Mouse (Mus musculus) liver, embryonic 12.5 days (tissue): ENCODE measurements around the gene Snrnp48. TPM values are rescaled to one million over a fixed set of nuclear protein-coding genes. Genes with fewer than 3 reads are reported as not detected.

Source experiments
- ATAC-seq: fragments of 200-750 bp; cut with Nextera tagmentation; 2 replicates; pipeline ENCODE4 v1.8.0; 2017; ENCODE audit warnings: moderate number of reproducible peaks, mild to moderate bottlenecking, moderate library complexity
- H3K27ac ChIP-seq: fragments of 300-500 bp; sonication (generic); 2 replicates; pipeline ENCODE4 v1.5.1; 2016; ENCODE audit warnings: mild to moderate bottlenecking
- H3K27me3 ChIP-seq: fragments of 300-500 bp; sonication (generic); replicated peaks from 2 replicates; pipeline ENCODE4 v1.6.1; 2016; ENCODE audit warnings: mild to moderate bottlenecking, moderate library complexity
- H3K36me3 ChIP-seq: fragments of 300-500 bp; sonication (generic); 2 replicates; pipeline ENCODE4 v1.6.1; 2016; ENCODE audit warnings: mild to moderate bottlenecking, moderate library complexity
- H3K4me1 ChIP-seq: fragments of 300-500 bp; sonication (generic); 2 replicates; pipeline ENCODE4 v1.6.1; 2016
- H3K4me2 ChIP-seq: fragments of 300-500 bp; sonication (generic); 2 replicates; pipeline ENCODE4 v1.6.1; 2016; ENCODE audit warnings: mild to moderate bottlenecking, moderate library complexity
- H3K4me3 ChIP-seq: fragments of 300-500 bp; sonication (generic); 2 replicates; pipeline ENCODE4 v1.5.1; 2016; ENCODE audit warnings: mild to moderate bottlenecking, moderate library complexity
- H3K9ac ChIP-seq: fragments of 300-500 bp; sonication (generic); 2 replicates; pipeline ENCODE4 v1.6.1; 2016; ENCODE audit warnings: mild to moderate bottlenecking, moderate library complexity
- H3K9me3 ChIP-seq: fragments of 300-500 bp; sonication (generic); replicated peaks from 2 replicates; pipeline ENCODE4 v1.6.1; 2016; ENCODE audit warnings: mild to moderate bottlenecking, moderate library complexity
- WGBS: fragments of 180-500 bp; shearing (Covaris S2); methylation state at CpG from one replicate; pipeline ENCODE4 v1.1.7; 2016; ENCODE audit not compliant: insufficient replicate concordance; 5-methylcytosine and 5-hydroxymethylcytosine counted together
- polyA plus RNA-seq: library from polyadenylated mRNA; unstranded; fragments of >200 nt; fragmentation: Nextera tagmentation; extraction: Ambion mirVana; gene quantifications from 2 replicates; pipeline ENCODE4 v1.2.1, GENCODE M21; 2016

The Snrnp48 gene
- polyA plus RNA-seq, 1 experiment from 2014 or later: 19.3 TPM

DNA sequence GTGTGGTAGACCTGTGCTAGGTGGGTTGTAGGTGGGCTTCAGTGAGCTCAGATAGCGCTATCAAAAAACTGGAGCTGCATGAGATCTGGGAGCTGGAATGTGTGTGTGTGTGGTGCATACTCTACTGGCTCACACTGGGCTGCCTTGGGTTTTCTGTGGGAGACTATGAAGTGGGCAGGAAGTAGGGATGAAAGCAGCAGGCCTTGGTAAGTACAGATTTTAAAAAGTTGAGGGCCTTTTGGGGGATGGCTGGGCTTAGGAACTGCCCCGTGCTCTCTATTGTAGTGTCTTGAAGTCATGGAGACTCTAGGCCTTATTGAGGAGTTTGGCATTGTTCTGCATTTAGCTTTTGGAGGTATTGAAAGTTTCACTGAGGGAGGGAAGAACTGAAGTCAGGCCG is 13.9 kb downstream of the Snrnp48 start:
- no peaks in the 10 kb centered on the region for H3K27me3 ChIP-seq
- no peaks in the 10 kb centered on the region for H3K4me1 ChIP-seq
- peaks cover 92% of the 10 kb centered on the region for H3K36me3 ChIP-seq

DNA sequence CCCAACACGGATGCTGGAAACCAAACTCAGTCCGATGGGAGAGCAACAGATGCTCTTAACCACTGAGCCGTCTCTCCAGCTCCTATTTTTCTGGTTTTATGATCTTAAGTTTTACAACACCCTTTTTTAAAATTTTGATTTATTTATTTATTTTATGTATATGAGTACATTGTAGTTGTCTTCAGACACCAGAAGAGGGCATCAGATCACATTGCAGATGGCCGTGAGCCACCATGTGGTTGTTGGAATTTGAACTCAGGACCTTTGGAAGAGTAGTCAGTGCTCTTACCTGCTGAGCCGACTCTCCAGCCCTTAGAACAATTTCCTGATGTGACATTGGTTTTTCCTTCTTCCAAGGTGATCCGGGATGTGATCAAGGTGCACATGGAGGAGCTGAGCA is 15.6 kb downstream of the Snrnp48 start:
- Histone ChIP-seq H3K36me3 (peaks cover 96% of the 10 kb centered on the region), H3K27me3 (no peaks in the 10 kb centered on the region), H3K9ac (no peak overlapping the region), H3K4me3 (no peak overlapping the region), H3K27ac (no peak overlapping the region), H3K4me1 (no peaks in the 10 kb centered on the region), H3K9me3 (no peaks in the 10 kb centered on the region), H3K4me2 (no peak overlapping the region)
- 87% methylated on average over 6 of the region's 6 CpGs for WGBS
- ATAC-seq: no peak

More for the DNA sequence above, 13.9 kb downstream of the Snrnp48 start:
- H3K4me3 ChIP-seq: no peak overlapping the region
- H3K4me2 ChIP-seq: no peak overlapping the region
- no peak overlapping the region for H3K27ac ChIP-seq
- no peaks in the 10 kb centered on the region for H3K9me3 ChIP-seq
- WGBS: 91% methylated on average over 3 of the region's 3 CpGs
- H3K9ac ChIP-seq: no peak overlapping the region
- no peak for ATAC-seq

DNA sequence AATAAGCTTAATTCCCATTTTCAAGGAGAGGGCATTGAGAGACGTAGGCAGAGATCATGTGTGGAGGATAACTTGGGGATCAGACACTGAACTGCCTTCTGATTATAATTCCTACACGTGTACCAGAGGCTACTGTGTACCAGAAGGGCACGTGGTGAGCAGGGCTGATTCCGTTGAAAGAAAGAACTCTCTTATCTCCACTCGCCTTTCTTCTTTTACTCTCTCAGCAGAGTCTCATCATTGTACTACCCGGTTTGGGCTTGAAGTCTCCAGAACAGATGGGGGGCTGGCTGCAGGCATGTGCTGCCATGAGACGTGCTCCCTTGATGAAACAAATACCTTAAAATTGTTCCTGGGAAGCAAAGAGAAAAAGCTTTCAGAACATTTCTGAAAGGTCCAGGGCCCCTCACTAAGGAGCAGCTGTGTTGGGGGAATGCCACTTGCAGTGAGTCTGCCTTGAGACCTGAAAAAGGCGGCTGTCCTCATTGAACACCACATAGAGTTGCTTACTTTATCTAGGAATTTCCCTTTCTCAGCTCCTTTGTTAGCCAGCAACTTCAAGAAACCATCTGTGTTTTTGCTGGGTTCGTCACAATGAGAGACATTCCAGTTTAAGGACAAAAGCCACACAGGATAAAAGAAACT is 25.6 kb downstream of the Snrnp48 start:
- Histone ChIP-seq H3K9ac (no peak overlapping the region), H3K27me3 (no peaks in the 10 kb centered on the region), H3K36me3 (peaks cover 36% of the 10 kb centered on the region), H3K4me3 (no peak overlapping the region), H3K4me2 (no peak overlapping the region), H3K4me1 (no peaks in the 10 kb centered on the region), H3K9me3 (no peaks in the 10 kb centered on the region), H3K27ac (no peak overlapping the region)
- no peak for ATAC-seq
- WGBS: 63% methylated on average over 9 of the region's 9 CpGs

DNA sequence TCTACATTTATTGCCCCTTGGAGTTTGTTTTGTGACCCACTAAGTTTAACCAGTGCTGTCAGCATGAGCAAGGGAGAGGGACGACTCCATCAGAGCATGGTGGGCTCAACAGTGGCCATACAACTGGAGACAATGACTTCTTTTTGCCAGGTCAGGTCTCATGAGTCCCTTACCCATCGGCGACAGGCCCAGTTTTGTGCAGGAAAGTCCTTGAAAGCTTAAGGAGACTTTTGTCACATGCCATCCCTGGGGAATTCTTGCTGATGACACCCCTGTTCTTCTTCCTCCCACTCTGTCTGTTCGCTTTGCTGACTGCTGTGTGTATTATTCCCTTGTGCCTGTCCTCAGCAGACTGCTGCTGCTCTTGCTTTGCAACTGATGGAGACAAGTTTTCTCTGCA is 27.7 kb downstream of the Snrnp48 start:
- no peaks in the 10 kb centered on the region for H3K4me1 ChIP-seq

DNA sequence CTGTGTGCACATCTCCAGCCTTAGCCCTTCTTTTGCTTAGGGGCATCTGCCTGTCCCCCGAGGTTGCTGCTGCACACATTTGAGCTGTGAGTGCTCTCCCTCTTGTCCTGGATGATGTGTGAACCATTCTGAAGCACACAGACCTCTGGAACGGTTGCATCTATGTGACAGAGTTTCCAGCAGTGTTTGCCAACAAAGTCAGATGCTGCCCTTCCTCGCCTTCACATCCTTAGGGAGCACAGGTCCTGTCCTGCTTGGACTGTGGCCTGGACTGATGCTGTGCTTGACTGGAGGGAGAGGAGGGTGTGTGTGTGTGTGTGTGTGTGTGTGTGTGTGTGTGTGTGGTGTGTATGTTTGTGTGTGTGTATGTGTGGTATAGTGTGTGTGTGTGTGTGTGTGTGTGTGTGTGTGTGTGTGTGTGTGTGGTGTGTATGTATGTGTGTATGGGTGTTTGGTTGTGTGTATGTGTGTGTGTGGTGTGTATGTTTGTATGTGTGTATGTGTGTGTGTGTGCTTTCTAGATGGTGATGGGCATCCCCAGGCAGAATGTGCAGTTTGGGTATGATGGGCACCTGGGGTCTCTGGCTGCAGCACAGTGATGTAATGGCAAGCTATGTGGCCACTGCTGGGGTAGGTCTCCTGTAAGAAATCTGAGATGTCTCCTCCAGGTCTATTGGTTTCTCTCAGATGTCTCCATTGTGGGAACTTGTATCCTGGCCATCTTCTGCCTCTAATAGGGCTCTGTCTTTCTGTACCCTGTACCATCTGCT is 28.3 kb downstream of the Snrnp48 start:
- Histone ChIP-seq H3K27me3 (no peaks in the 10 kb centered on the region), H3K4me1 (no peaks in the 10 kb centered on the region), H3K4me2 (no peak overlapping the region), H3K9ac (no peak overlapping the region), H3K27ac (no peak overlapping the region), H3K9me3 (peaks cover 4% of the 10 kb centered on the region; the same call in 1 of the 2 replicates), H3K4me3 (no peak overlapping the region), H3K36me3 (peaks cover 13% of the 10 kb centered on the region)
- WGBS: 50% methylated on average over 3 of the region's 3 CpGs
- no peak for ATAC-seq

More for the DNA sequence above, 27.7 kb downstream of the Snrnp48 start:
- Histone ChIP-seq H3K4me3 (no peak overlapping the region), H3K4me2 (no peak overlapping the region), H3K9ac (no peak overlapping the region), H3K9me3 (peaks cover 4% of the 10 kb centered on the region; the same call in 1 of the 2 replicates), H3K27me3 (no peaks in the 10 kb centered on the region), H3K36me3 (peaks cover 19% of the 10 kb centered on the region), H3K27ac (no peak overlapping the region)
- WGBS: 62% methylated on average over 4 of the region's 4 CpGs
- no peak for ATAC-seq

DNA sequence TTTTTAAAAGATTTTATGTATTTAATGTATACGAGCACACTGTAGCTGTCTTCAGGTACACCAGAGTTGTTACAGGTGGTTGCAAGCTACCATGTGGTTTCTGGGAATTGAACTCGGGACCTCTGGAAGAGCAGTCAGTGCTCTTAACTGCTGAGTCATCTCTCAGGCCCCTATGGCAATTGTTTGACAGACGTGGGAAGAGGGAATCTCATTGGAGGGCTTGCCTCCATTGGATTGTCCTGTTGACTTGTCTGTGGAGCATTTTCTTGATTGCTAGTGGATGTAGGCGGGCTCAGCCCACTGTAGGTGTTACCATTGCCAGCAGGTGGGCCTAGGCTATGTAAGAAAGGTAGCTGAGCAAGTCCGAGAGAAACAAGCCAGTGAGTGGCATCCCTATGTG is 29.9 kb downstream of the Snrnp48 start:
- 48% methylated on average over 5 of the region's 5 CpGs for WGBS
- Histone ChIP-seq H3K9me3 (peaks cover 4% of the 10 kb centered on the region; the same call in 1 of the 2 replicates), H3K27me3 (no peaks in the 10 kb centered on the region), H3K4me2 (no peak overlapping the region), H3K4me1 (no peaks in the 10 kb centered on the region), H3K4me3 (no peak overlapping the region), H3K27ac (no peak overlapping the region), H3K9ac (no peak overlapping the region), H3K36me3 (no peaks in the 10 kb centered on the region)
- no peak for ATAC-seq

DNA sequence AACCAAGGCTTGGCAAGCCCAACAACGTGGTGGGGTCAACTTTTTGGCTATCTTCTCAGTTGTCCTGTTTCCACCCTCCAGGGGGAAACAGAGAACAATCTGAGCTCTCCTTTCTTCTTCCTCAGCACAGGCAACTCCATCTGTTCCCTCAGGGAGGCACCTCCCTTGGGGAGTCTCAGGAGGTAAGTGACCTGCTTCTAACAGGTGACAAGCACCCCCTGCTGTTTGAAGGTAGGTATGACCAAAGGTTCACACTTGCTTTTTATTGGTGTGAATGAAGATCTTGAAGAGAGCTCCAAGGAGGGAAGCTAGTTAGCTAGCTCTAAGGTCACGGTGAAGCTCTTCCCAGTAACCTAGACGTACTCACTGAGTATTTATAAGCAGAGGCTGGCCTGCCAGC is 30.6 kb downstream of the Snrnp48 start:
- ATAC-seq: no peak
- Histone ChIP-seq H3K36me3 (no peaks in the 10 kb centered on the region), H3K4me3 (no peak overlapping the region)

DNA sequence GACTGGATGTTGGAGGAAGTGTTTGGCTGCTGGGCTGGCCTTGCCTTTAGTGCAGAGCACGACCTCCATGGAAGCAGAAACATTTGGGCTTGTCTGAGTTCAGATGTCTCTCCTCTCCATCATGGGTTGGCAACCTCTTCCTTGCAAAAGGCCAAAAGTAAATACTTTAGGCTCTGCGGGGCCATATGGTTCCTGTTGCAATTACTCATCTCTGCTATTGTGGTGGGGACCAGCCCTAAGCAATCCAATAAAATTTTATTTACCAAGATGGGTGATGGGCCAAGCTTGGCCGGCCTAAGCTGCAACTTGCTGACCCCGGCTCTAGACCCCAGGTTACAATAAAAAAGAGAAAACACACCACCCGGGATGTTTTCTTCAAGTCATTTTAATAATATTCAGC is 43.4 kb downstream of the Snrnp48 start:
- Histone ChIP-seq H3K27ac (no peak overlapping the region), H3K27me3 (no peaks in the 10 kb centered on the region), H3K4me1 (peaks cover 4% of the 10 kb centered on the region; the same call in 1 of the 2 replicates), H3K9ac (no peak overlapping the region), H3K36me3 (no peaks in the 10 kb centered on the region), H3K4me2 (no peak overlapping the region), H3K9me3 (no peaks in the 10 kb centered on the region), H3K4me3 (no peak overlapping the region)
- ATAC-seq: no peak
- WGBS: 67% methylated on average over 5 of the region's 5 CpGs

More for the DNA sequence above, 30.6 kb downstream of the Snrnp48 start:
- Histone ChIP-seq H3K9ac (no peak overlapping the region), H3K27me3 (no peaks in the 10 kb centered on the region), H3K4me1 (no peaks in the 10 kb centered on the region), H3K4me2 (no peak overlapping the region), H3K9me3 (peaks cover 4% of the 10 kb centered on the region; the same call in 1 of the 2 replicates), H3K27ac (no peak overlapping the region)
- 39% methylated on average over 3 of the region's 3 CpGs for WGBS

DNA sequence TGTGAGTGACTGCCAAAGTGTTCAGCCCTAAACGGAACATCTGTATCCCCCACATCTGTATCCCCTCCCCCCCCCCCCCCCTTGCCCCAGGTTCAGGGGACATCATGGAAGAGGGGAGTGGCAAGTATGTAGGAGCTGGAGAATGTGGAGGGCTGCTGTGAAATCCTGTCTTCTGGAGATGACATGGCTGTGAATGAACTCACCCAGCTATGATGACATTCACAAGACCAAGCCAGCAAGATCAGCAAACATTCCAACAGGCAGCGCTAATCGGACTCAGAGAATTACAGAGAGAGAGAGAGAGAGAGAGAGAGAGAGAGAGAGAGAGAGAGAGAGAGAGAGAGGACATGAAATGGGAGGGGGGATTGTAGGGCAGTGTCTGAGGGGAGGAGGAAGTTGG is 46.5 kb downstream of the Snrnp48 start:
- WGBS: 73% methylated on average over 3 of the region's 3 CpGs
- no peak for ATAC-seq
- H3K36me3 ChIP-seq: no peaks in the 10 kb centered on the region
- no peak overlapping the region for H3K4me2 ChIP-seq
- no peak overlapping the region for H3K9ac ChIP-seq
- H3K4me1 ChIP-seq: peaks cover 4% of the 10 kb centered on the region; the same call in 1 of the 2 replicates
- H3K27me3 ChIP-seq: no peaks in the 10 kb centered on the region
- no peaks in the 10 kb centered on the region for H3K9me3 ChIP-seq
- no peak overlapping the region for H3K4me3 ChIP-seq
- H3K27ac ChIP-seq: no peak overlapping the region

DNA sequence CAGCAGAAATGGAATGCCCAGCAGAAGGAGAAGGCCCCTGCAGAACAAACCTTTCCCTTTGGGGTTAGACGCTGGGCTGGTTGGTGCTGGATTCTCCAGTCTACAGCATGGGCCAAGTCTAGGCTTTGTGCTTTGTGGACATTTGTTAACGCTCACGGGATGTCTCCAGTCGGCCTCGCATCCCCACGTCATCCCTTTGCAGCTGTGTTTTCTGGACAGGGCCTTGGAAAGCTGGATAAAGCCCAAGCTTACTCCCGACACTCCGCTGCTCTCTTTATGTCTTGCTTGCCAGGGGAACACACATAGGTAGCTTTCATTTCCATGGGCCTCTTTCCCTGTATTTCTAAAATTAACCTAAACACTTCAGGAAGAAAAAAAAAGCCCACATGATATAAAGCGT is 49.0 kb downstream of the Snrnp48 start:
- H3K27me3 ChIP-seq: no peaks in the 10 kb centered on the region
- no peak for ATAC-seq
- H3K27ac ChIP-seq: no peak overlapping the region
- no peak overlapping the region for H3K9ac ChIP-seq
- H3K4me1 ChIP-seq: no peaks in the 10 kb centered on the region
- H3K9me3 ChIP-seq: no peaks in the 10 kb centered on the region
- no peak overlapping the region for H3K4me3 ChIP-seq
- no peaks in the 10 kb centered on the region for H3K36me3 ChIP-seq
- H3K4me2 ChIP-seq: no peak overlapping the region
- WGBS: 76% methylated on average over 9 of the region's 9 CpGs

DNA sequence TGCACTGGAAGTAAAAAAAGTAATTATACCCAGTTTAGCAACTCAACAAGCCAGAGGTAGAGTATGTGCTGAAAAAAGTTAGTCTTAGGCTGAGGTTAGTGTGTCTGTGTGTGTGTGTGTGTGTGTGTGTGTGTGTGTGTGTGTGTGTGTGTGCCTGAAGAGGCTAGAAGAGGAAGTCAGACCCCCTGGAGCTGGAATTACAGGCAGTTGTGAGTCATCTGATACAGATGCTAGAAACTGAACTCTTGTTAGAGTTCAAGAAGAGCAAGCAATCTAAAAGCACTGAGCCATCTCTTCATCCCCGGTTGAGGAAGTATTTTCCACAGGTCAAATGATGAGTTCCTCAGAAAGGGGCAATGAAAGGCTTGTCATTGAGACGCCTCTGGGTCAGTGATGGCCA is 54.2 kb downstream of the Snrnp48 start:
- Histone ChIP-seq H3K27ac (no peak overlapping the region), H3K4me3 (no peak overlapping the region), H3K36me3 (no peaks in the 10 kb centered on the region), H3K9me3 (no peaks in the 10 kb centered on the region), H3K4me2 (no peak overlapping the region), H3K4me1 (no peaks in the 10 kb centered on the region), H3K9ac (no peak overlapping the region), H3K27me3 (no peaks in the 10 kb centered on the region)
- ATAC-seq: no peak
- 61% methylated on average over 2 of the region's 2 CpGs for WGBS

DNA sequence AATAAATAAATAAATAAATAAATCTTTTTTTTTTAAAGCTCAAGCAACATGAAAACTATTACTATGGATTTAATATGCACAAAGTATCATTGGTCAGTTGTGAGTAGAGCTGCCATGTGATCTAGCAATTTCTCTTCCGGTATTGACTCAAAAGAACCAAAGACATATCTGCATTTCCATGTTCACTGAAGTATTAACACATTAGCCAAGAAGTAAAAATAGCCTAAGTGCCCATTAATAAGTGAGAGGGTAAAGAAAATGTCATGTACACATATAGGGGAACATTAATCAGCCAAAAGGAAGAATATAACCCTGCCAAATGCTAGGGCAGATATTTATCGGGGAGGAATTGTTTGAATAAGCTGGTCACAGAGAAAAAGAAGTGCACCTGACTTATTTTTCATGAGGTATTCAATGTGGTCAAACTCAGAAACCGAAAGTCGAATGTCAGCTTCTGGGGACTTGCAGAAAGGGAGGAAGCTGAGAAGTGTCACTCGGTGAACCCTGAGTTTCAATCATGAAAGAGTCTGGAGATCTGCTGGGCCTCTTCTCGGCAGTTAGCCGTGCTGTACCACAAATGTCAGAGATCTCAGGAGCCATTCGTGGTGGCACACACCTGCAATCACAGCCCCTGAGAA is 64.4 kb downstream of the Snrnp48 start:
- no peak overlapping the region for H3K4me3 ChIP-seq
- no peaks in the 10 kb centered on the region for H3K36me3 ChIP-seq
- H3K27me3 ChIP-seq: no peaks in the 10 kb centered on the region
- no peak overlapping the region for H3K9ac ChIP-seq
- 69% methylated on average over 8 of the region's 8 CpGs for WGBS
- no peak overlapping the region for H3K4me2 ChIP-seq
- no peaks in the 10 kb centered on the region for H3K4me1 ChIP-seq
- no peak for ATAC-seq
- H3K27ac ChIP-seq: no peak overlapping the region
- H3K9me3 ChIP-seq: no peaks in the 10 kb centered on the region
